Mouse (Mus musculus) stomach, postnatal 0 days (tissue): ENCODE data around the gene Fosb.

ENCODE experiments used
- CTCF ChIP-seq: IDR thresholded peaks from 2 replicates; pipeline ENCODE4 v1.5.1; 2016; ENCODE audit warnings: antibody characterized with exemption, low read depth, mild to moderate bottlenecking, moderate library complexity
- EP300 ChIP-seq: optimal IDR thresholded peaks from 2 replicates; pipeline ENCODE3; 2016; ENCODE audit warnings: antibody characterized with exemption

DNA sequence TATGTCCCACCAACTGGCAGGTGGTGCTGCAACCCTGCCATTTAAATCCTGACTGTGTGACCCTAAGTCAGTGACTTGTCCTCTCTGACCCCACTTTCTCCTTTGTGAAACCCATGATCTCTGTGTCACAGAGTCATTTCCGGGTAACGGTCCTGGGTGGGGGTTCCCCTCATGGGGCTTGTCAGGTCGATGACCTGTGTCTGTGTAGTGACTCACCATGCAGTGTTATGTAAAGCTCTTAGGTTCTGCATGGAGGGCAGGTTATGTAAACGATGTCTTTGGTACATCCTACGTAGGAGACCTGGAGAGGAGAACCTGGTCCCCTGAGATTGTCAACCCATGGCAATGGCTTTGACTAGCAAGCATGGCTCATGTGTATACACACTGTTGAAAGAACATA is 11.6 kb upstream of the Fosb start:
- no peak for TF ChIP-seq CTCF
- no peak for TF ChIP-seq EP300
